Mouse (Mus musculus) gonadal fat pad, adult 2 months (tissue): Measurements from ENCODE around the gene Rab27a. TPM values are rescaled to one million over a fixed set of nuclear protein-coding genes. Genes with fewer than 3 reads are reported as not detected.

ENCODE experiments used
- polyA plus RNA-seq: library from polyadenylated mRNA; depleted of rRNA; stranded (reverse); fragments of >200 nt; gene quantifications from 2 replicates; pipeline ENCODE4 v1.2.3, GENCODE M21; 2012; rRNA removed

The Rab27a gene
- polyA plus RNA-seq, 1 experiment, result 1.9 TPM

Other genes starting within 250 kb of the Rab27a start
- 0.18 and 0.25 TPM in 2 replicates for gene Prtg, start 238.0 kb upstream of the Rab27a start, polyA plus RNA-seq
- gene Pygo1, start 119.2 kb upstream of the Rab27a start, polyA plus RNA-seq, result 0.76 and 1.1 TPM in 2 replicates
- gene Dyx1c1, start 86.1 kb upstream of the Rab27a start, polyA plus RNA-seq, result 1.1 and 1.8 TPM in 2 replicates
- not detected in 2 replicates for gene Gm44503, start 86.0 kb upstream of the Rab27a start, polyA plus RNA-seq
- gene Ccpg1os, start 59.5 kb upstream of the Rab27a start, polyA plus RNA-seq, result 25.7 and 31.6 TPM in 2 replicates
- gene Ccpg1, start 59.4 kb upstream of the Rab27a start, polyA plus RNA-seq, result 15.2 and 24.0 TPM in 2 replicates
- gene Pigb, start 4.5 kb upstream of the Rab27a start, polyA plus RNA-seq, result 8.5 and 12.8 TPM in 2 replicates
- 0.09 TPM in 1 of 2 replicates, not detected in the other for gene Khdc3, start 57.0 kb downstream of the Rab27a start, polyA plus RNA-seq
- gene Gm20509, start 57.6 kb downstream of the Rab27a start, polyA plus RNA-seq, result not detected in 2 replicates
- 18.8 and 24.5 TPM in 2 replicates for gene Rsl24d1, start 68.6 kb downstream of the Rab27a start, polyA plus RNA-seq